Mouse (Mus musculus) brain, embryonic 14.5 days (tissue): Measurements from ENCODE around the gene Cacng2.

Experiments
- CTCF ChIP-seq: fragments of 200-500 bp; IDR thresholded peaks from 2 replicates; pipeline ENCODE4 v1.5.1; 2012; ENCODE audit warnings: inconsistent platforms, mild to moderate bottlenecking, moderate library complexity, borderline replicate concordance; ENCODE audit not compliant: insufficient read depth, insufficient read length; ENCODE audit errors: extremely low read depth
- POLR2A ChIP-seq: fragments of 200-500 bp; IDR thresholded peaks from 2 replicates; pipeline ENCODE4 v1.6.1; 2012; ENCODE audit warnings: mild to moderate bottlenecking, inconsistent platforms, borderline replicate concordance; ENCODE audit not compliant: poor library complexity, insufficient read depth, insufficient read length, severe bottlenecking; ENCODE audit errors: extremely low read depth

DNA sequence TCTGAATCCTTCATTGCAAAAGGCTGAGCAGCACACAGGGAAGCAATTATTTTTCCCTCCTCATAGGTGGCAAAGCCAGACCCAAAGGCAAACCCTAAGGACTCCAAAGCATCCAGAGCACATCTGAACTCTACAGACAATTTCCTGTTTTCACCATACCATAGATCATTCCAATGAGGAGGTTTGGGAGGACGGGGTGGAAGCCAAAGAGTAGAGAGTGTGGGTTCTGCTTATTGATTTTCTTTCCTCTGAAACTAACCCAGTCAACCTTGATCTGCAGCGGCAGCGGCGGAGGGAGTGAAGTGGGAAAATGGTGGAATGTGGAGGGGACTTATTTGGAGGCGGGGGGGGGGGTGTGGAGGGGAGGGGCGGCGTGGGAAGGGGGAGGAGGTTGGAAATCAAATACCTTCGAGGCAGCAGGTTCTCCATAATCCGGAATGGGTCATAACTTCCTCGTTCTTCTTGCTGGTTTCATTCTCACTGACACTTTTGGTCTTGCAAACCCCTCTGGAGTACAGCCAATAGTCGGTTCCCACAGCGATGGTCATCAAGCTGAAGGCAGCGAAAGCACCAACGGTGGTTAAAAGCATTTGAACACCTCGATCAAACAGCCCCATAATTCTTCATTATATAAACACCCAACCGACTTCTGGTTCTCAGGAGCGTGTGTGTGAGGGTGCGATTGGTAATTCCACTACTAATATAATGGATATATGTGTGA, 1.4 kb downstream of the Cacng2 start:
- TF ChIP-seq CTCF (no peak), POLR2A (no peak)
